Comparison of ENCODE assay signal across 19 mouse cellular contexts in genomic region chr11:93249771-93250265, GRCm38 (mm10).
DNase-seq lines count a peak whose midpoint lies in the region; ATAC-seq lines count a peak whose summit lies in the region.
"Had no signal": no experiment of that assay in that cellular context is flagged by ENCODE, and none has a peak within 500 bp of the region (broad histone marks: within the 10 kb centered on the region; RNA-seq: fewer than 3 reads in every experiment).

No protein-coding gene starts in this region.

- no peak overlapping the region for H3K4me3 ChIP-seq in hindbrain, embryonic 12.5 days
- no peak overlapping the region for H3K4me3 ChIP-seq in hindbrain, embryonic 11.5 days (ENCODE audit: low read depth, low read length)
- no peak overlapping the region for H3K4me3 ChIP-seq in neural tube, embryonic 13.5 days
- H3K4me3 ChIP-seq in hindbrain, embryonic 15.5 days, result no peak overlapping the region
- H3K4me3 ChIP-seq: embryonic facial prominence, embryonic 10.5 days; forebrain, embryonic 15.5 days; heart, adult 2 months; heart, embryonic 15.5 days had no signal

- no peaks in the 10 kb centered on the region for H3K27me3 ChIP-seq in hindbrain, embryonic 12.5 days
- H3K27me3 ChIP-seq in hindbrain, embryonic 11.5 days (ENCODE audit: control insufficient read depth, insufficient read depth, low read length), result no peaks in the 10 kb centered on the region
- no peaks in the 10 kb centered on the region for H3K27me3 ChIP-seq in neural tube, embryonic 13.5 days
- H3K27me3 ChIP-seq in hindbrain, embryonic 15.5 days, result no peaks in the 10 kb centered on the region
- H3K27me3 ChIP-seq: forebrain, embryonic 15.5 days; heart, embryonic 15.5 days; Patski had no signal

- no peak overlapping the region for H3K4me2 ChIP-seq in hindbrain, embryonic 12.5 days (replicated peaks)
- H3K4me2 ChIP-seq in hindbrain, embryonic 11.5 days (replicated peaks; ENCODE audit: low read depth, low read length), result no peak overlapping the region
- H3K4me2 ChIP-seq in neural tube, embryonic 13.5 days, result no peak overlapping the region
- H3K4me2 ChIP-seq in hindbrain, embryonic 15.5 days, result no peak overlapping the region
- H3K4me2 ChIP-seq: forebrain, embryonic 15.5 days; heart, embryonic 11.5 days; heart, embryonic 15.5 days had no signal

- no peak overlapping the region for H3K27ac ChIP-seq in hindbrain, embryonic 12.5 days
- H3K27ac ChIP-seq in hindbrain, embryonic 11.5 days (ENCODE audit: low read depth, low read length), result no peak overlapping the region
- no peak overlapping the region for H3K27ac ChIP-seq in neural tube, embryonic 13.5 days (replicated peaks)
- H3K27ac ChIP-seq in hindbrain, embryonic 15.5 days (replicated peaks), result no peak overlapping the region
- H3K27ac ChIP-seq: embryonic facial prominence, embryonic 10.5 days; forebrain, embryonic 15.5 days; heart, adult 2 months; heart, embryonic 15.5 days had no signal

- H3K4me1 ChIP-seq in hindbrain, embryonic 12.5 days, result no peaks in the 10 kb centered on the region
- no peaks in the 10 kb centered on the region for H3K4me1 ChIP-seq in hindbrain, embryonic 11.5 days (replicated peaks; ENCODE audit: control insufficient read depth, insufficient read depth, low read length)
- H3K4me1 ChIP-seq in neural tube, embryonic 13.5 days (replicated peaks), result no peaks in the 10 kb centered on the region
- no peaks in the 10 kb centered on the region for H3K4me1 ChIP-seq in hindbrain, embryonic 15.5 days (replicated peaks)
- H3K4me1 ChIP-seq: embryonic facial prominence, embryonic 10.5 days; forebrain, embryonic 15.5 days; heart, embryonic 15.5 days had no signal

- H3K36me3 ChIP-seq in hindbrain, embryonic 12.5 days, result no peaks in the 10 kb centered on the region
- H3K36me3 ChIP-seq in hindbrain, embryonic 11.5 days (ENCODE audit: control insufficient read depth, insufficient read depth, low read length), result no peaks in the 10 kb centered on the region
- H3K36me3 ChIP-seq in neural tube, embryonic 13.5 days, result no peaks in the 10 kb centered on the region
- H3K36me3 ChIP-seq in hindbrain, embryonic 15.5 days, result no peaks in the 10 kb centered on the region
- H3K36me3 ChIP-seq: embryonic facial prominence, embryonic 10.5 days; forebrain, embryonic 15.5 days; heart, embryonic 15.5 days had no signal

- 0 out of 2 replicates have a peak, but pooled peaks have one; percentile 22 for ATAC-seq in hindbrain, embryonic 12.5 days (ENCODE audit: low FRiP score)
- no peak for ATAC-seq in hindbrain, embryonic 11.5 days (ENCODE audit: low FRiP score)
- peak; percentile 50; the same call in 1 of the 2 replicates for ATAC-seq in neural tube, embryonic 13.5 days (ENCODE audit: low read depth)
- ATAC-seq in hindbrain, embryonic 15.5 days (ENCODE audit: low FRiP score, low read depth), result 0 out of 2 replicates have a peak, but pooled peaks have one; percentile 38
- ATAC-seq: activated CD4-positive, CD25-positive, alpha-beta regulatory T cell, adult 4 months; forebrain, embryonic 15.5 days; Patski had no signal

- H3K9ac ChIP-seq in hindbrain, embryonic 12.5 days, result no peak overlapping the region
- H3K9ac ChIP-seq in hindbrain, embryonic 11.5 days (ENCODE audit: low read depth, low read length), result no peak overlapping the region
- no peak overlapping the region for H3K9ac ChIP-seq in neural tube, embryonic 13.5 days
- H3K9ac ChIP-seq in hindbrain, embryonic 15.5 days, result no peak overlapping the region
- H3K9ac ChIP-seq: forebrain, embryonic 15.5 days; heart, embryonic 15.5 days had no signal

- WGBS in hindbrain, embryonic 12.5 days, result 69% methylated on average over 6 of the region's 6 CpGs
- WGBS in hindbrain, embryonic 11.5 days, result 88% methylated on average over 6 of the region's 6 CpGs
- 67% methylated on average over 6 of the region's 6 CpGs for WGBS in neural tube, embryonic 13.5 days
- 48% methylated on average over 6 of the region's 6 CpGs for WGBS in hindbrain, embryonic 15.5 days

- intact Hi-C loops in left cerebral cortex, postnatal 36 days (cut with DNase I), result no loop called here

- H3K9me3 ChIP-seq in hindbrain, embryonic 12.5 days (replicated peaks), result no peaks in the 10 kb centered on the region
- no peaks in the 10 kb centered on the region for H3K9me3 ChIP-seq in hindbrain, embryonic 11.5 days (ENCODE audit: control insufficient read depth, low read length)
- H3K9me3 ChIP-seq in neural tube, embryonic 13.5 days, result no peaks in the 10 kb centered on the region
- no peaks in the 10 kb centered on the region for H3K9me3 ChIP-seq in hindbrain, embryonic 15.5 days
- H3K9me3 ChIP-seq: embryonic facial prominence, embryonic 10.5 days; forebrain, embryonic 15.5 days; heart, embryonic 15.5 days had no signal

- no peak for DNase-seq in hindbrain, embryonic 11.5 days (ENCODE audit: low spot score)
- DNase-seq in neural tube, embryonic 10.5 days (ENCODE audit: extremely low spot score, low spot score), result no peak
- DNase-seq in thymus, postnatal 25 days, result no peak
- DNase-seq in left cerebral cortex, postnatal 36 days (ENCODE audit: low spot score in 2 of 2), result no peak
- DNase-seq: adrenal gland, postnatal 14 days; cerebellum, adult 18-20 months; cerebellum, adult 9-11 months; gastrocnemius, postnatal 14 days; heart, adult 2 months; heart, postnatal 14 days had no signal
